Mouse (Mus musculus) heart, adult 2 months (tissue): ENCODE results near the gene Spata20.

Experiments
- CTCF ChIP-seq: fragments of 200-600 bp; IDR thresholded peaks from 2 replicates; pipeline ENCODE4 v1.8.1; 2022; ENCODE audit warnings: antibody characterized with exemption, mild to moderate bottlenecking, moderate library complexity
- EP300 ChIP-seq: fragments of 200-500 bp; IDR thresholded peaks from 2 replicates; pipeline ENCODE4 v1.6.1; 2011; ENCODE audit warnings: low read depth, low read length, control low read depth; ENCODE audit not compliant: insufficient read depth
- POLR2A ChIP-seq: fragments of 200-500 bp; IDR thresholded peaks from 2 replicates; pipeline ENCODE4 v1.6.1; 2011; ENCODE audit warnings: mild to moderate bottlenecking, low read depth, low read length, control low read depth; ENCODE audit not compliant: insufficient read depth

- TF ChIP-seq POLR2A, result no peak
- no peak for TF ChIP-seq CTCF
- no peak for TF ChIP-seq EP300
Measured at GRCm38 (mm10) chr11:94455161-94455820, 30.7 kb downstream of the Spata20 start.
